Mouse (Mus musculus): Measurements from ENCODE around the gene Wiz. TPM values are rescaled to one million over a fixed set of nuclear protein-coding genes. Genes with fewer than 3 reads are reported as not detected.
A peak's percentile ranks its signal among the peaks of the same experiment; 100 is the strongest.

Gene Wiz
- polyA plus RNA-seq, 2 experiments, result 36.0 to 63.8 TPM

DNA sequence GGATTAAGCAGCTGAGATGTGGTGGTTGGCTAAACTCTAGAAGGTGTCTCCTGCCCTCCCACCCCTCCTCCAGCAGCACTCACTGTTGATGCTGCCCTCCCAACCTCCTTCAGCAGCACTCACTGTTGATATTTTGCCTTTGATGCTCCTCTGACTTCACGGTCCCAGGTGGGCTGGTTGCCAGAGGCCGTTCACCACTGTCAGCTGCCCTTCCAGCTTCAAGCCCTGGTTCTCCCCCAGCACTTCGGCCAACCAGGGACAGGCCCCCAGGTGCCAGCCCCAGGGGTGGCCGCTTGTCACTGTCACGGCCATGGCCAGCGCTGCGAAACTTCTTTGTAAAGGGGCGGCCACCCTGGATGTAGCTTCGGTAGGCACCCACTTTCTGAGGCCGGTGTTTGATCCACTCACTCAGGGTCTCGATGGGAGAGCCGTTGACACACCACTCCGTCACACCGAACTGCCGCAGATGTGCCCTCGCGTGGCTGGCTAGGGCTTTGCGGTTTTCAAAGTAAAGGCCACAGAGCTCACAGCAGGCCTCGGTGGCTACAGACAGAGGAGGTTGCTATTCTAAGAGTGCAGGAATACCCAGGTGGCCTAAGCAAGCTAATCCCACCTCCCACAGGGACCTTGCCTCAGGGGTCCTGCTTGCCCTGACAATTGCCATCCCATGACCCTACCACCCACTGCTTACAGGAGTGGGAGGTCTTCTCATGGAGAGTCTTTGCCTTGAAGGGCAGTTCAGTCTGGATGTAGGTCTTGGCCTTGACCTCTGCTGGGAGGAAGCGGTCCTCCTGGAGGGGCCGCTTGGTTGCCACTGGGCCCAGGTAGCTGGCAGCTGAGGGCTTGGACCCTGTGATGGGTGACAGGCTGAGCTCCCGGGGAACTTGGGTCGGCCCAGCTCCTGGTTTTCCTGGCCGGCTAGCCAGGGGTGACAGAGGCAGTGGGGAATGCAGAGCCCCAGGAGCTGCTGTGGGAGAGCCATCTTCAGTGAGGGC lies 32.2 kb downstream of the Wiz start:
- no peak overlapping the region for H3K4me2 ChIP-seq (replicated peaks; ENCODE audit: low read depth, low read length, severe bottlenecking)
- 88% methylated on average over 22 of the region's 24 CpGs for WGBS
- H3K4me3 ChIP-seq (replicated peaks; ENCODE audit: low read length), result no peak overlapping the region
- H3K4me1 ChIP-seq (ENCODE audit: control insufficient read depth, insufficient read depth, low read length), result no peaks in the 10 kb centered on the region
- H3K36me3 ChIP-seq (ENCODE audit: control insufficient read depth, insufficient read depth, low read length), result peaks cover 88% of the 10 kb centered on the region
- no peak for TF ChIP-seq POLR2A (IDR thresholded peaks at IDR 0.05; ENCODE audit: borderline replicate concordance, extremely low read depth, insufficient read depth, insufficient read length)
- ATAC-seq (ENCODE audit: low FRiP score, low read depth) (no peak), DNase-seq (ENCODE audit: low spot score) (no peak)
- H3K9ac ChIP-seq (ENCODE audit: low read depth, low read length, severe bottlenecking), result no peak overlapping the region
- no peak overlapping the region for H3K27ac ChIP-seq (replicated peaks; ENCODE audit: low read depth, low read length)
- no peaks in the 10 kb centered on the region for H3K9me3 ChIP-seq (ENCODE audit: control insufficient read depth, low read length)
- no peaks in the 10 kb centered on the region for H3K27me3 ChIP-seq (ENCODE audit: control insufficient read depth, insufficient read depth, low read length)

DNA sequence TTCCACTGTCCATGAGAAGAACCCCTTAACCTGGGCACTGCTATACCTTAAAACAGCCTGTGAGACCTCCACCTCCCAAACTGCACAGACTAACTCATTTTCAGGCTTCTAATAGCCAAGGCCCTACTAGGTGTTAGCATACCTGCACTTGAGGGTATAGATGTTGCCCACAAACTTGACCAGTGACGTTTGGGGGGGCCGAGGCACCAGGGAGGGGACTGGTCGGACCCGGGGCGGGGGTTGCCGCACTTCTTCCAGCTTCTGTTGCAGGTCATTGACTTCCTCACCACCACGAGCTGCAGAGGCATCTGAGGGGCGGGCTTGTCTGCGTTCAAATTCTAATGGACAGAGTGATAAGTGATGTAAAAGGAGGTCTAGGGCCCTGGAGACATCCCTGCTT lies 33.0 kb downstream of the Wiz start:
- ATAC-seq (ENCODE audit: low FRiP score, low read depth), result no peak

DNA sequence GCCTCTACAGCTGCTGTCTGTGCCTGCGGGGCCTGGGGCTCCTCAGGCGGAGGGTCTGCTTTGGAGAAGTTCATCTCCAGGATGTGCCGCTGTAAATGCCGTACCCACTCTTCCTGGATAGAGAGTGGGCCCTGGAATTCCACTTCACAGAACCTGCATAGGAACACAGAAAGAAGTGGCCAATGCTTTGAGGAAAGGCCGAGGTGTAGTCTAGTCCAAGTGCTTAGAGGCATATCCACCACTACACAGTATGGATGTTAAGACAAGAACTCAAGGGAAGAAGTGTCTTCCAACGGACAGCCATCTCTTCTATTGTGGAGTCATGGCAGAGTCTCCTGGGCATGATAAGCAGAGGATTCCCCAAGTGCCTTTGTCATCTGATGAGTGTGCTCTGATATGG lies 34.2 kb downstream of the Wiz start:
- DNase-seq (ENCODE audit: low spot score) (no peak), ATAC-seq (ENCODE audit: low FRiP score, low read depth) (no peak)
- Histone ChIP-seq H3K4me1 (ENCODE audit: control insufficient read depth, insufficient read depth, low read length) (no peaks in the 10 kb centered on the region), H3K36me3 (ENCODE audit: control insufficient read depth, insufficient read depth, low read length) (peaks cover 68% of the 10 kb centered on the region), H3K4me2 (replicated peaks; ENCODE audit: low read depth, low read length, severe bottlenecking) (no peak overlapping the region), H3K27me3 (ENCODE audit: control insufficient read depth, insufficient read depth, low read length) (no peaks in the 10 kb centered on the region), H3K9ac (ENCODE audit: low read depth, low read length, severe bottlenecking) (no peak overlapping the region), H3K27ac (replicated peaks; ENCODE audit: low read depth, low read length) (no peak overlapping the region), H3K9me3 (ENCODE audit: control insufficient read depth, low read length) (no peaks in the 10 kb centered on the region), H3K4me3 (replicated peaks; ENCODE audit: low read length) (no peak overlapping the region)
- TF ChIP-seq POLR2A (IDR thresholded peaks at IDR 0.05; ENCODE audit: borderline replicate concordance, extremely low read depth, insufficient read depth, insufficient read length), result no peak
- WGBS, result 94% methylated on average over 6 of the region's 6 CpGs

More for the DNA sequence above, 33.0 kb downstream of the Wiz start:
- DNase-seq (ENCODE audit: low spot score), result no peak
- no peak overlapping the region for H3K4me3 ChIP-seq (replicated peaks; ENCODE audit: low read length)
- H3K4me1 ChIP-seq (ENCODE audit: control insufficient read depth, insufficient read depth, low read length), result no peaks in the 10 kb centered on the region
- H3K9ac ChIP-seq (ENCODE audit: low read depth, low read length, severe bottlenecking), result no peak overlapping the region
- WGBS, result 90% methylated on average over 9 of the region's 9 CpGs
- H3K27ac ChIP-seq (replicated peaks; ENCODE audit: low read depth, low read length), result no peak overlapping the region
- H3K9me3 ChIP-seq (ENCODE audit: control insufficient read depth, low read length), result no peaks in the 10 kb centered on the region
- no peak for TF ChIP-seq POLR2A (IDR thresholded peaks at IDR 0.05; ENCODE audit: borderline replicate concordance, extremely low read depth, insufficient read depth, insufficient read length)
- no peaks in the 10 kb centered on the region for H3K27me3 ChIP-seq (ENCODE audit: control insufficient read depth, insufficient read depth, low read length)
- peaks cover 80% of the 10 kb centered on the region for H3K36me3 ChIP-seq (ENCODE audit: control insufficient read depth, insufficient read depth, low read length)
- H3K4me2 ChIP-seq (replicated peaks; ENCODE audit: low read depth, low read length, severe bottlenecking), result no peak overlapping the region

DNA sequence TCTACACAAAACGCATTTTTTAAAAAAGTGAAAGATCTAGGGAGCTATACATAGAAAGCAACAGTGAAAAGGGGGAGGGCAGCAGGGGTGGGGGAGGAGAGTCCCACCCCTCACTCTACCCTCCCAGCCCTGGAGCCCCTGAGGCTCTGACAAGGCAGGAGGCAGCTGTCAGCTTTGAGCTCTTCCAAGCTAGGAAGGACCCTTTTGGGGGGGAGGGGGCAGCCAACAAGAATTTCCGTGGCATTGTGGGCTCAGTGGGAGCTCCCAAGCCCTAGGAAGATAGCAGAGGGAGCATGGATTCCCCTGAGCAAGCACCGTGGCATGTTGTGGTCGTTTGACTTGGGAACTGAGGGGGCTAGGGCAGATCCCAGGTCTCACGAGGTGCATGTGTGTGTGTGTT lies 35.0 kb downstream of the Wiz start:
- H3K9me3 ChIP-seq (ENCODE audit: control insufficient read depth, low read length), result no peaks in the 10 kb centered on the region
- TF ChIP-seq POLR2A (IDR thresholded peaks at IDR 0.05; ENCODE audit: borderline replicate concordance, extremely low read depth, insufficient read depth, insufficient read length), result no peak
- DNase-seq (ENCODE audit: low spot score) (no peak), ATAC-seq (ENCODE audit: low FRiP score, low read depth) (no peak)
- H3K27ac ChIP-seq (replicated peaks; ENCODE audit: low read depth, low read length), result no peak overlapping the region
- peaks cover 3% of the 10 kb centered on the region for H3K4me1 ChIP-seq (ENCODE audit: control insufficient read depth, insufficient read depth, low read length)
- peaks cover 59% of the 10 kb centered on the region for H3K36me3 ChIP-seq (ENCODE audit: control insufficient read depth, insufficient read depth, low read length)
- no peaks in the 10 kb centered on the region for H3K27me3 ChIP-seq (ENCODE audit: control insufficient read depth, insufficient read depth, low read length)
- no peak overlapping the region for H3K4me3 ChIP-seq (replicated peaks; ENCODE audit: low read length)
- WGBS, result 72% methylated on average over 5 of the region's 5 CpGs
- H3K9ac ChIP-seq (ENCODE audit: low read depth, low read length, severe bottlenecking), result no peak overlapping the region
- no peak overlapping the region for H3K4me2 ChIP-seq (replicated peaks; ENCODE audit: low read depth, low read length, severe bottlenecking)

DNA sequence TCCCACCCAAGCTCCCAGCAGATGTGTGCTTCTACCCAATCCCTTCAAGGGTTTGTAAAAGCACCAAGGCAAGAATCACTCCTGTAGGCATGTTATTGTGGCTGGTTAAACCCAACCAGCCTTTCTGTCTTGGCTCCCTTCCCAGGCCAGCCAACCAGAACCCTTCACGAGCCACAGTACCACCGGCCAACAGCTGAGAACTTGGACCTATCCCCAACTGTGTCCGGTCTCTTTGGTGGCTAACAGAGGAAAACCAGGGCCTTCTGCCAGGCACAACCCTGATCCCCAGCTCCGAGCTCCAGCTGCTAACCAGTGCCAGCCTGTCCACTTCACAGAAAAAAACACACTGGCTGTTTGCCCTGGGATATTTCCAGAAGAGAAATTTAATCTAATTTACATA lies 35.5 kb downstream of the Wiz start:
- Histone ChIP-seq H3K9ac (ENCODE audit: low read depth, low read length, severe bottlenecking) (no peak overlapping the region), H3K4me2 (replicated peaks; ENCODE audit: low read depth, low read length, severe bottlenecking) (no peak overlapping the region), H3K4me1 (ENCODE audit: control insufficient read depth, insufficient read depth, low read length) (peaks cover 5% of the 10 kb centered on the region), H3K36me3 (ENCODE audit: control insufficient read depth, insufficient read depth, low read length) (peaks cover 54% of the 10 kb centered on the region), H3K9me3 (ENCODE audit: control insufficient read depth, low read length) (no peaks in the 10 kb centered on the region), H3K27ac (replicated peaks; ENCODE audit: low read depth, low read length) (no peak overlapping the region), H3K4me3 (replicated peaks; ENCODE audit: low read length) (no peak overlapping the region), H3K27me3 (ENCODE audit: control insufficient read depth, insufficient read depth, low read length) (no peaks in the 10 kb centered on the region)
- ATAC-seq (ENCODE audit: low FRiP score, low read depth) (no peak), DNase-seq (ENCODE audit: low spot score) (peak; percentile 51)
- TF ChIP-seq POLR2A (IDR thresholded peaks at IDR 0.05; ENCODE audit: borderline replicate concordance, extremely low read depth, insufficient read depth, insufficient read length), result no peak
- WGBS, result 68% methylated on average over 4 of the region's 4 CpGs

All from limb, embryonic 14.5 days (tissue).